Mouse (Mus musculus) embryo, embryonic 10.5 days (tissue): ENCODE results near the gene Grm4.

Experiments
- DNase-seq: peaks from one replicate; pipeline ENCODE4 v3.0.0-alpha.2; 2015; ENCODE audit warnings: low spot score

The Grm4 gene

DNA sequence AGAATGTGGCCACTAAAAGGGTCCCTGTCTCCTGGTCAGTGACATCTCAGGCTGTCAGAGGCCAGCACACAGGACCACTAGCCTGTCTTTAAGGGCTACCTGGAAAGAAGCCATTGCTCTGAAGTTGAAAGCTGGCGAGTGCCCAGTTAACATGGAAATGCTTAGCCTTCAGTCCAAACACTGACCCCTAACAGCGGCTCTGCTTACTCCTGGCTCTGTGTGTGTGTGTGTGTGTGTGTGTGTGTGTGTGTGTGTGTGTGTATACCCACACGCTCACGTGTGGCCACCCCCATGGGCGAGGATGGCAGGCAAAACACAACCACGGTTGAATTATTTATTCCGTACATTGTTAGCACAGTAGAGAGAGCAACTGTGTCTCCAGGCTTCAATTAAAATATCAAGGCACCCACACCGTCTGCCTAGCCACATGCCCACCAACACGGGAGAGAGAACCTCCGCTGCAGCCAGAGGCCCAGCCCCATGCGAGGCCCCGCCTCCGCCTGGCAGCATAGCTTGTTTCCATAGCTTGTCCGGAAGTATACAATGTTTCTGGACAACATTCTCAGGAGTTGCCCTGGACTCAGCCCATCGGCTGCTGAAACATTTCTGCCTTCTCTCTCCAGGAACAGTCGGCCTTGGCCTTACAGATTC lies 32.9 kb downstream of the Grm4 start:
- no peak for DNase-seq

DNA sequence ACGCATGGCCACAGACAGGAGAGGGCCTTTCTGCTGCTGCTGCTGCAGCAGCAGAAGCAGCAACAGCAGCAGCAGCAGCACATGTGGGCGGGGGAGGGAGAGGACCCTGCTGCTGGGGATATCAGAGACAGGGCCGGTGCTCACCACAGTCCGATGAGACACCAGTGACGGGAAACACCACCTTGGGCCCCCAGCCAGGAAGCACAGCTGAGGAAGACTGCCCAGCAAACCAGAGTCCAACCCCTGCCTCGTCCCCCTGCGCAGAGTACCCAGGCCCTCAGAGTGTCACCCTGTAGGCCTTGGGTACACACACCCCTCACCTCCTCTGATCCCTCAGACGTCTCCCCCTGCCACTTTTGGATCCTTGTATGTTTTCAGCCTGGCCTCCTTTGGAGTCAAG lies 35.3 kb downstream of the Grm4 start:
- no peak for DNase-seq

DNA sequence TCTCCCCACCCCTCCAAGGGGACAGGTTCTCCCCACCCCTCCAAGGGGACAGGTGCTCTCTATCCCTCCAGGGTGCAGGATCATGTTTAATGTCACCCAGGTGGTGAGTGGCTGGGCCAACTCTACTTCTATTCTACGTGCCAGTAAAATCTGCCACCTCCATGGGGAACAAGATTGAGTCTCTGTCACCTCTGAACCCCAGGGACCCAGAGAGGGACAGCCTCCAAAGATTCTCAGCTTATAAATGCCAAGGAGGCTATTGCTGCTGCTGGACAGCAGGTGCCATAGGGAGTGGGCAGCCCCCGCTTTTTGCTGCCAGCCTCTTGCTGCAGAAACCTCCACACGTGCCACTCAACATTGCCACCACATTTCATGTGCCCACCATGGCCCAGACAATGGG lies 37.6 kb downstream of the Grm4 start:
- DNase-seq, result no peak

DNA sequence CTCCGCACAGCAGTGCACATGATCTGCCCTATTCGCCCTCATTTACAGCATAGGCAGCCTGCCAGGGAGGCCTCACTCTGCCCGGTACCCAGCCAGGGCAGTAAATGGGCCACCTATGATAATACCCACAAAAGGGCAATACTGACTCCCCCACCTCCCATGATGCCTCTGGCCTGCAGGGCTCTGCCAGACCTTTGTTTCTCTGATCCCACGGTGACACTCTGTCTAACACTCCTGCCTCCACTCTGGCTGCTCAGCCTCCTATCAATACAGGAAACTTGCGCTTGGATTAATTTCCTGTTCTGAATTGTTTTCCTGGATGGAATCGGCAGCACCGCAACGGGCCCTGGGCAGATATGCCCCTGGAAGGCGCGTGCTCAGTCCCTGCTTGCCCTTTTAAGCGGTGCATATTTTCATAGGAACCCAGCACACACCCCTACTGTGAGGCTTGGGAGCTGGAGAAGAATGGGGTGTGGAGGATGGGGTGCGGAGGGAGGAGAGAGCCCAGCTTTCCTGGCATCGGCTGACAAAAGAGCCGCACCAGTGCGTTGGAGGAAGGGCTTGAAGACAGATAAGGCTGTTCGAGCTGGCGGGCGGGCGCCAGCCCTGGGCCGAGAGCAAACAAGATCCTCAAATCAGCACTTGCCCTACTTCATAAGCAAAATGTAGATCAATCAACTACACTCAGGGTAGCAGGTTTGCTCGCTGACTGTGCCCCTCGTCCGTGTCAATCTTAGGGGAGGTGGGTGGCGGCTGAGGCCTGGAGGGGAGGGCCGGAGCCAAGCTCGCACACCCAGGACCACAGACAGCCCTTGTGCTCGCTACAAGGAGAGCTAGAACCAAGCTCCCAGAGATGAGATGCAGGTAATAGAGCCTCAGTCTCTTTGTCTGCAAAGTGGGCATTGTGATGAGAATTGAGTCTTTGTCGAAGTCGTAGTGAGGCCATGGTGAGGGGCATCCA lies 40.8 kb downstream of the Grm4 start:
- DNase-seq, result no peak

DNA sequence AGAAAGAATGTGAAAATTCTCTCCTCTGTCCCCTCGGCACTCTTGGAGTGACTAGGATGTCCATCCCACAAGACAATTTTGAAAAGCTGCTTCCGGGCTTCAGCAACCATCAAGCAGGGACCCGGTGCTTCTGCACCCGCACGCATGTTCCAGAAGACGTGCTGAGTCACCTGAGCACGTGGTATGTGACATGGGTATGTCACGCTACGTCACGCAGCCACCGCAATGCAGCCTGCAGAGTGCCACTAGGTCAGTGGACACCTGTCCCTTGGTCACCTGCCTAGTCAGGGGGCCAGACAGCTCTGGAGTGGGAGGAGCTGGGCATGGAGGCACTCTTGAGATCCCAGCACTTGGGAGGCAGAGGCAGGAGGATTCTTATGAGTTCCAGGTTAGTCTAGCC lies 45.6 kb downstream of the Grm4 start:
- DNase-seq, result no peak

DNA sequence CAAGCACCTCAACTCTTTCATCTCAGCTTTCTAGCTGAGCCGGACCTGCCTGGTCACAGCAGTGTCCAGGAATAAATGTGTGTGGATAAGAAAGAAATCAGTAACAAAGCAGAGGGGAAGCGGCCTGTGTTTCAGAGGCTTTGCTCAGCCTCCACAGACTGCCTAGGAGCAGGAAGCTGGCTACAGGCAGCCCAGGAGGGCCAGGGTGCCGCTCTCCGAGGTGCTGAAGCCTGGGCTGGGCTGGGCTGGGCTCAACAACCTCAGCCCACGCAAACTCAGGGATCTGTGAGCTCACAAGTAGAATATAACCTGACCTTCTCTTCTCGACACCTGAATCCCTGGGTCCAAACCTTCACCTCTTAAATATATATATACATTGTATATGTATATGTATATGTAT lies 54.6 kb downstream of the Grm4 start:
- DNase-seq, result peak; percentile 73

DNA sequence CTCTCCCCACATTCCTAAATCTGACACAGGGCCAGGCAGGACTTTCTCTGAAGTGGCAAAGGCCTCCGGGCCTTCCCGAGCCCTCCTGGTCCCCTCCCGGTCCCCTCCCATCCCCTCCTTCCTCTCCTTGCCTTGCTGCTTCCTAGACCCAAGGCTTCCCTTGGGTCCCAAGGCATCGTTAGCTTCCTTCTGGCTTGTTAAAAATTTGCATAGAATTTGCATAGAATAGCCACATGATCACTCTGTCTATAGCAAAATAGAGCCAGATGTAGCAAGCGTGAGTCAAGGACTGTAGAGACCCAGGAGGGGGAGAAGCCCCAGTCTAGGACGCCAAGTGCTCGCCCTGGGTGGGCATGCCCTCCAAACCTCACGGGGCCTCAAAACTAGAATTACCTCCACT lies 55.3 kb downstream of the Grm4 start:
- DNase-seq, result no peak

DNA sequence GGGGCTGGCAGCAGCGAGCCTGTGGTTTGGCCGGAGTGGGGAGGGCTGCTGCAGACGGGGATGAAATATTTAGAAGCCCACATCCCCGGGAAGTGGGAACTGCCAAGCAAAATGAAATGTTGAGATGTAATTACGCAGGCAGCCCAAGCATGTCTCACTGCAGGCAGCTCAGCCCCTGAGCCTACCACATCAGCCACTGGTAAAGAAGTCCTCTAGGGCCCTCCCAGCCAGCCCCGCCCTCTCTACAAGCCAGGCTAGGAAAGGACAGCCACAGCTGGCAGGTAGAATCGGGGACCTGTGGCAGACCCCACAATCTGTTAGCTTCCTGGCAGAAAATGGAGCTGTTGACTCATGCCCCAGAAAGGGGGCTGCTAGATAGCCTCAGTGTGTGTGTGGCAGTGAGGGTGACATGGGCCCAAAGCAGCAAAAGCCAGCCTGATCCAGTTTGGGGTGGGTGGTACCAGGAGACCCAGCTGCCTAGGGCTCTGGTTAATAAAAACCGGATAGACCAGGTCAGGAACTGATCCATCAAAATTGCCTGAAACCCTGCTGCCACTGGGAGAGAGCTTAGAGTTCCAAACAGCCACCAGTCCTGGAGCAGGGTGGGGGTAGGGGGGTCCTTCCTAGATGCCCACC lies 56.8 kb downstream of the Grm4 start:
- no peak for DNase-seq

DNA sequence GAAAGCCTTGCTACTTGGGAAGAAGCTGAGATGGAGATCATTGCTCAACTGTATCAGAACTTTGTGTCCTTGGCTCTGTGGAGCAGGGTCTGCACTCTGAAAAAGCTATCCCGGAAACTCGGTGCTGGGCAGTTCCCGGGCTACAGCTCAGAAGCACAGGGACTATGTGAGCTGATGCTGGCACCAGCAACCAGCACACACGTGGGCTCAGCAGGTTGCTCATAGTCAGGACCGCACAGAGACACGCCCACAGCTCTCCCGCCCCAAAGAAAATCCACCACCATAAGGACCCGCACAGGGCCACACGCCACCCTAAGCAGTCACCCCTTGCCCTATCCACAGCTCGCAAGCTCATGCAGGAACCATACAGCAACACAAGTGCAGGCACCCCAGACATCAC lies 61.2 kb downstream of the Grm4 start:
- no peak for DNase-seq

DNA sequence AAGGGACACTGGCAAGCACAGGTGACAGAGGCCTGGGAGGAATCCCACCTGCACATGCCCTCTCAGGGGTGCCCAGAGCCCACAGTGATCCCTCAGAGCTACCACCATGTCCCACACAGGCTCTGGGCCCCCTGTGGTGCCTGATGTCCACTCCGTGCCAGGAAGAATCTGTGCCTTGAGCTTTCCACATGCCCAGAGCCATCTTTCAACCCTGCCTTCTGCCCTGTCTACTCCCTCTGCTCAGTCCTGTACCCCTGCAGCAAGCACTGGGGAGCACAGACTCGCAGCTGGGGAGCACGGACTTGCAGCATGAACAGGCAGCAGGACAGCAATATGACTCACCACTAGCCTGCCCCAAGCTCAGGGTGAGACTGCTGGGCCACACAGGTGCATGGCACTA lies 62.0 kb downstream of the Grm4 start:
- no peak for DNase-seq

DNA sequence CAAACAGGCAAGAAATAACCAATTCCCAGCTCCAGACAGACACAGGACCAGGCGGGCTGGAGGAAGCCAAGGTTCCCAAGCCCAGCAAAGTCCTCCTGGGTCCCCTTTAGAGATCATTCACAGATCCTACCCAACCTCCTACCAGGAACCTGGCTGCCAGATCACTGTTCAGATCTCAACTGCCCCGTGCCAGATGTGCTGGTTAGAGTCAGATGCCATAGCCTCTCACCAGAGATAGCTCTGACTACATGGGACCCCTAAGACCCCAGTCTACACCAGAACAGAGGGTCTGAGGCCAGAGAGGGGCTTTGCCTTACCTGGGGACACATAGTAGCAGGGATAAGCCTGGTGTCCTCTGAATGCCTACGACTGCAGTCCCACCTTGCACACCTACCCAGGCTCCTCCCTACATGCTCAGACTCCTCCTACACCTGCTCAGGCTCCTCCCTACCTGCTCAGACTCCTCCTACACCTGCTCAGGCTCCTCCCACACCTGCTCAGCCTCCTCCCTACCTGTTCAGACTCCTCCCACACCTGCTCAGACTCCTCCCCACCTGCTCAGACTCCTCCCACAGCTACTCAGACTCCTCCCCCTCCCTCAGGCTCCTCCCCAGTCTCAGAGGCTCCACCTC lies 63.2 kb downstream of the Grm4 start:
- no peak for DNase-seq

DNA sequence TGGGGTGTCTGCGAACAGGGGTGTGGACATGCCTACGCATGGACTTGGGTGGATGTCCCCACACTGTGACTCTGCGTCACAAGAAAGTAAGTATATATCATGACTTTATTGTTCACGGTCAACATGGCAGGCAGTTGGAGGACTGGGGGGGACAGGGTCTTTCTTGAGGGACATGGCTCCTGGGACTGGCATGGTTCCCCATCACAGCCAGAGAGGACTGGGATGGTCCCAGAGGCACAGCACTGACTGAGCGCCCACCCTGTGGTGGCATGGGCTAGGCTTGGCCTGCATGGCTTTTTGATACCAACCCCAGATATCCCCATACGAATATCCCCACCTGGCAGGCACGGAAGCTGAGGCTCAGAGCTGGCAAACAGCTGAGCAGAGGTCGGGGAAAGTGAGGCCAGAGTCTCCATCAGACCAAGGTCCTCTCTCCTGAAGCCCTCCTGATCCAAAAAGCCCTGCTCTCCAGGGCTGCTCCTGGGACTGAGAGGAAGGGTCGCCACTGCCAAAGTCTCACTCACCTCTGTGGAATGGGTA lies 64.1 kb downstream of the Grm4 start:
- DNase-seq, result no peak

DNA sequence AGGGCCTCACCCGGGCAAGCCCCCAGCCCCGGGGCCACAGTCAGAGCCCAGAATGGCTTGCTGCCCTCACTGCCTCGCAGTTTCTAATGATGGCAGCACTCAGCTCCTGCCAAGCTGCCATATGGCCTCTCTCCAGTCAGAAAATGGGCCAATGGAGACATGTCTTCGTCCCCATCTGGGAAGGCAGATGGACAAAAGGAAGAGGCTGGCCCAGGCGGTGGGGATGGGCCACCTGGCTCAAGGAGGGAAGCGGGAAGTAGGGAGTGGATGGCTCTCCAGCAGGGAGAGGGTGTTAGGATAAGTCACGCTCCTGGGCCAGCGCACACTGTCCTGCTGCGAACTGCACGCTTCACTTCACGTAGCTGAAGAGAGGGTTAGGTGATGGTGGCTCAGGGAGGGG lies 64.8 kb downstream of the Grm4 start:
- no peak for DNase-seq

DNA sequence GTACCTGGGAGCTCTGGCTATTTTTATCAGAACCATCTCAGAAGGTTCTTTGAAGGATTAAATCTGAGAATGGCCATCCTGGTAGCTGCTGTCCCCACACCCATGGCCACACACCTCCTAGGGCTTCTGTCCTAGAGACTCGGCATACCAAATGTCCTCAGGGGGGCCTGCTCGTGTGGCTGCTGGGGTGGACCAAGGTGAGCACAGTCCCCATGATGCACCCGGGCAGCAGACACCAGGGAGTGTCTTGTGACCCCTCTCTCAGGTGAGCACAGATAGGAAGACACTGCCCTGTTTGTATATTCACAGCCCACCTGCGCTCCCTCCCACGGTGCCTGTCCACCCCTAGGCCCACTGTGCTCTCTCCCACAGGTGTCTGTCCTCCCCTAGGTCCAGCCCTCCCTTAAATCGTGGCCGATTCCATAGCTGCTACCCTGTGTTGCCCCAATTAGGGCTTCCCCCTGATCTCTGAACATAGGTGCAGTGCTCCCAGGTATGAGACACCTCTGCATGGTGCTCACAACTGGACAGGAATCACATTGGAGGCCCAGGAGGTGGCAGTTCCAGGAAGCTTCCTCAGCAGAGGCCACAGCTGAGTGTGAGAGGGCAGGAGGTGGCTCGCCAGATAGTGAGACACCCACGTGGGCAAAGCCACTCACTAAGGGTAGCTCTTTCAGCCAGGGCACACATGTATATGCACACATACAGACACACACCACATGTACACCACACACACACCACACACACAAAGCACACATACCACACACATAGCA lies 66.0 kb downstream of the Grm4 start:
- no peak for DNase-seq

DNA sequence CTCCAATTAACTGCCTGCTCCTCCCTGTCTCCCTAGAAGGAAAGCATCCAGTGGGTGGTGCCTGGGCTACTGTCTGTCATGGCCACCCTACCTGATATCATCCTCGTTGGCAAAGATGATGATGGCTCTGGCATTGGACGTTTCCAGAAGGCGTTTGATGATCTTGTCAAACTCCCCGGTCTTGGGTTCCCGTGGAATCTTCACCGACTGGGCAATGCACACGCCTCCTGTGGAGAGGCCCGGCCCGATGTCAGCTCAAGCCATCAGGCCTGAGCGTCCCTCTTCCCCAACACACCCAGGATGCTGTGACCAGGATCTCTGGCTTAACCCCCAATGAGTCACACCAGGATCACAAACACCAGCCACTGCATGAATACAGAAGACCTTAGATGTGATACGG lies 66.8 kb downstream of the Grm4 start:
- no peak for DNase-seq

DNA sequence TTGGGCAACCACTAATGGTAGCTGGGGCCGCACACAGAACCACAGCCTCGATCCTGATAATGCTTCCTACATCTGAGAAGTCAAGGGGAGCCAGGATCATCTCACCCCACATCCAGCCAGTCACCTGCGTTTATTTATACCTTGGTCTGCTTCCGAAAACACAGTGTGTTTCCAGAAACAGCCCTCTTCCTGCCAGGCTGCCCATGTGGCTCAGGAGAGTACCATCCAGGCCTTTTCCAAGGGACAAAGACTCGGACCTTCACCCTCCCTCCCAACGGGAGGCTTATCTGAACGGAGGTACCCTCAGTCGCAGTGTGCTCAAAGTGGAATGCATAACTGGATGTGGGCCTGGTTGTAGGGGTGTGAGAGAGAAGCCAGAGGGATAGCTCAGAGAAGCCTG lies 68.2 kb downstream of the Grm4 start:
- DNase-seq, result no peak

DNA sequence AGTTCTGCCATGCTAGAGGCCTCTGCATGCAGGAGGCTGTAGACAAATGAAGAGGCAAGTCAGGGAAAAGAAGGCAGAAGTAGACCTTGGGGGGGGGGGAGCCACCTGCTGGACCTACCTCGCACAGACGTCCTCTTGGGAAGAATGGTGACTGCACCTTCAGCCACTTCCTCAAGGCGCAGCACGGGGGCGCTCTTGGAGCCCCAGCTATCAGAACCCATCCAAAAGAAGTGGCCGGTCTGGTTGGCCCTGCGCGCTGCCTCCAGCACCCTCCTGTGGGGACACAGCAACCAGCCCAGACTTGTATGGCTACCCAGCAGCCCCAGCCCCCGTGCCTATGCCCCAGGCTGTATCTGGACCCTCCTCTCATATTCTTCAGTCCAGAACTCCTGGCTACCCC lies 69.4 kb downstream of the Grm4 start:
- peak; percentile 48 for DNase-seq

DNA sequence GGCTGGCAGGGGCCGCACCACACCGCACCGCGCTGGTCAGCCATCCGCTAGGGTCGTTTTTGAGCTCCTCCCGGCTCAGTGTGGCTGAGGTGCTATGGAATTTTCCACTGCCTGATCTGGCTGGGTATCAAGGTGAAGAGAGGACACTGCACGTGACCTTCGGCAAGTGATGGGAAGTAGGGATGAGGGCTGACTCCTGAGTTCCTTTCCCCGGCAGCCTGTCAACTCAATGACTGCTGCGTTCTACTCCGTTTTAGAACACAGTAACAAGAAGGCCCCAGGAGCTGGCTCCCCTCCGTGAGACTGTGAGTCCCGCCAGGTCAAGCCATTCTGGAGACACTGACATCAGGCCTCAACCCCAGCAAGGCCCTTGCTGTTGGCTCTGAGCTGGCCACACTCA lies 70.0 kb downstream of the Grm4 start:
- DNase-seq, result no peak

DNA sequence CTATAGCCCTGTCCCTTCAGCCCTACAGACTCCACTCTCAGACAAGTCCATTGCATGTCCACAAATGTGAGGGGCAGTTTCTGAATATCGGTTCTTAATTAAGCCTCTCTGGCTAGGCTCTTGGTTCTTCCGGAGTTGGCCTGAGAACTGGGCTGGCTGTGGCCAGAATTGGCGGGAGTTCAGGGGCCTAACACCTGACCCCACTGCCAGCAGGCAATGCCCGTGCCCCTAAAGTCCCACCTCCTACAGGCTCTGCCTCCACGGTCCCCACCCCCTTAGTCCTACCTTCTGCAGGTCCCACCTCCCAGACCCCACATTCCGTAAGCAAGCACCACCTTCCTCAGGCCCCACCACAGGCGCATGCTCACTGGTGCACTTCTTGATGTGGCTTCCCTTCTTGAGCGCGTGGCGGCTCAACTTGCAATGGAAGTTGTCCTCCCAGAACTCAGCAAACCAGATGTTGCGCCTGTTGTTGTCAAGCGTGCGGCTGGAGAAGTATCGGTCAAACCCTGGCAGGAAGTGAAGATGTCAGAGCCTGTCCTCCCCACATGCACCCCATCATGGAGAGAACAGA lies 71.4 kb downstream of the Grm4 start:
- no peak for DNase-seq

DNA sequence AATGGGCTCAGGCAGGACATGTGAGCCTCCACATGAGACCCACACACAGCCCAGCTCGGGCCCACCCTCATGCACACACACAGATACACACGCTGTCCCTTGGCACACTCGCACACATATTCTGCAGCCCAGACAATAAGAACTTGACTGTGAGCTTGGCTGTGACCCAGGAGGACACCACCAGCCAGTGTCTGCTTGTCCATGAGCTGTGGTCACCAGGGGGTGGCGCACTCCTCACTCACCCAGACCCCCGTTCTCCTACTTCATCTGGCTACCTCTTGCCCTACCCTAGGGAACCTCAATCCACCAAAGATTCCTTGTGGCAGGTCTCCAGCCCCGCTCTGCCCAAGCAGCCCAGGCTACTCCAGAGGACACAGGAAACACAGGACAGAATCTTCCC lies 72.5 kb downstream of the Grm4 start:
- DNase-seq, result no peak

DNA sequence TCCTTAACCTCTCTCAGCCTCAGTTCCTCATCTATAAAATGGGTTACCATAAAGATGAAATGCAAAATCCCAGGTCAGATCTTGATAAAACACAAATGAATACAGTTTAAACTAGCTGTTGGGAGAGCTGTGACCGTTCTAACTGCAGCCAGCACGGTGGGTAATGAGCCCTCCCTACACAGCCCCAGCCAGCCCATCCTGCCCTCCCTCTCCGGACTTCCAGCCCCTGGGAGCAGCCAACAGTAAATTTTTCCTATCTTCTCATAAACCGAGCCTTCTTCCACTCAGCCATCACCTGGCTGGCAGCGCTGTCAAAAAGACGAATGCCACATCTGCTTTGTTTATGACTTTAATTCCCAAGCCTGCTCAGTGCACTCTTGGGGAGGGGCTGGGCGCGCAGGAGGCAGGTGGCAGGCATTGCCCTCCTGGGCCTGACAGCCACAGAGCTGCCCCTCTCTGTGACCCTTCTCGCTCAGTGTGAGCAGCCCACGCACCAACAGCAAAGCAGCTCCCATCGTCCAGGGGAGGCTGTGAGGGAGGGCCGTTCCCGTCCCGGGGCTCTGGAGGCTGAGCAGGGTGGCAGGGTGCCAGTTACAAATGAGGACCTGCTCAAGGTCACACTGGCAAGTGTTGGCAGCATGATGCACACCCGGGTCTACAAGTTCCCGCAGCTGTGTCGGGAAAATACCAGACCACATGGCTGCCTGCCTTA lies 75.7 kb downstream of the Grm4 start:
- DNase-seq, result no peak
